ENCODE assay signal across 10 mouse cellular contexts in the genomic region with DNA sequence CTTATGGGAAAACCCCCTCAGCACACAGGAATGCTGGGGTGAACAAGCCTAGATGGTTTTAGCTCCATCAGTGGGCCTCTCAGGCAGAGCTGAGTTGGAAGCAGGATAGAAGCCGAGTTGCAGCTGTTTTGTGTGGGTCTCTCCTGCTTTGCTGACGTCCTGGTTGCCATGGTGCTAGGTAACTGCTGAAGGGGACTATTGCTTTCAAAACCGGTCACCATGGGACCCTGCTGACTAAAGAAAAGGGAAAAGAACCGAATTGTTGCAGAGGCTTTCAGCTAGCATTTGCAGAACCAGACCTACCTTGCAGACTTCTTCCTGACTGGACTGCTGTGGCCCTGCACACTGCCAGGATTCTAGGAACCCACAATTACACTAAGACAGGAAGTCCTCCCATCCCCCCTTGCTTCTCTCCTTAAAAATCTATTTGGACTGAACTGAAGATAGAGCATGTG. TPM values are rescaled to one million over a fixed set of nuclear protein-coding genes. Genes with fewer than 3 reads are reported as not detected.
DNase-seq lines count a peak whose midpoint lies in the region; ATAC-seq lines count a peak whose summit lies in the region.
"Had no signal": no experiment of that assay in that cellular context is flagged by ENCODE, and none has a peak within 500 bp of the region (broad histone marks: within the 10 kb centered on the region; RNA-seq: fewer than 3 reads in every experiment).

No protein-coding gene starts in this region.

- DNase-seq in intestine, embryonic 14.5 days (ENCODE audit: low spot score), result no peak
- peak; percentile 44 to 76 for DNase-seq in frontal cortex, adult 2 months (ENCODE audit: extremely low spot score in 1 of 2, low spot score in 1 of 2)
- DNase-seq in left cerebral cortex, adult 8-10 months (ENCODE audit: low spot score in 2 of 2), result peak; percentile 48 to 71
- DNase-seq in right cerebral cortex, adult 18-20 months, result peak; percentile 78
- DNase-seq in adrenal gland, postnatal 10 days, result no peak
- DNase-seq in heart, postnatal 10 days, result no peak

- no peaks in the 10 kb centered on the region for H3K36me3 ChIP-seq in intestine, embryonic 14.5 days (ENCODE audit: control insufficient read depth, insufficient read depth, low read length)
- H3K36me3 ChIP-seq in intestine, embryonic 15.5 days, result no peaks in the 10 kb centered on the region
- no peaks in the 10 kb centered on the region for H3K36me3 ChIP-seq in liver, embryonic 12.5 days
- H3K36me3 ChIP-seq: lung, embryonic 15.5 days had no signal

- intact Hi-C loops in heart, postnatal 10 days (cut with DNase I), result no loop called here

- H3K9ac ChIP-seq in intestine, embryonic 14.5 days (ENCODE audit: low read length), result no peak overlapping the region
- no peak overlapping the region for H3K9ac ChIP-seq in intestine, embryonic 15.5 days
- H3K9ac ChIP-seq in liver, embryonic 12.5 days, result no peak overlapping the region
- H3K9ac ChIP-seq: lung, embryonic 15.5 days had no signal

- ATAC-seq in intestine, embryonic 14.5 days (replicated peaks; ENCODE audit: low FRiP score, low TSS enrichment, low read depth), result no peak
- no peak for ATAC-seq in intestine, embryonic 15.5 days
- no peak for ATAC-seq in liver, embryonic 12.5 days

- no peaks in the 10 kb centered on the region; the same call in 1 of the 2 replicates for H3K4me1 ChIP-seq in intestine, embryonic 14.5 days (replicated peaks; ENCODE audit: control insufficient read depth, insufficient read depth, low read length)
- H3K4me1 ChIP-seq in intestine, embryonic 15.5 days (replicated peaks), result 0 out of 2 replicates have a peak, but pooled peaks cover 4% of the 10 kb centered on the region
- H3K4me1 ChIP-seq in liver, embryonic 12.5 days, result peaks cover 10% of the 10 kb centered on the region

- H3K9me3 ChIP-seq in intestine, embryonic 14.5 days (ENCODE audit: control insufficient read depth, low read length), result no peaks in the 10 kb centered on the region
- H3K9me3 ChIP-seq in intestine, embryonic 15.5 days, result no peaks in the 10 kb centered on the region
- no peaks in the 10 kb centered on the region for H3K9me3 ChIP-seq in liver, embryonic 12.5 days (replicated peaks)
- H3K9me3 ChIP-seq: lung, embryonic 15.5 days had no signal

- WGBS in intestine, embryonic 14.5 days, result 9% methylated on average over 4 of the region's 4 CpGs
- 9% methylated on average over 4 of the region's 4 CpGs for WGBS in intestine, embryonic 15.5 days
- 19% methylated on average over 4 of the region's 4 CpGs for whole genome bisulfite sequencing in liver, embryonic 12.5 days (ENCODE audit: insufficient replicate concordance)

- peak overlapping the region; percentile 34; the same call in 1 of the 2 replicates for H3K4me2 ChIP-seq in intestine, embryonic 14.5 days (ENCODE audit: low read length)
- H3K4me2 ChIP-seq in intestine, embryonic 15.5 days (replicated peaks), result no peak overlapping the region
- H3K4me2 ChIP-seq in liver, embryonic 12.5 days, result no peak overlapping the region

- H3K4me3 ChIP-seq in intestine, embryonic 14.5 days (ENCODE audit: low read depth, low read length), result no peak overlapping the region
- no peak overlapping the region for H3K4me3 ChIP-seq in intestine, embryonic 15.5 days (replicated peaks)
- no peak overlapping the region for H3K4me3 ChIP-seq in liver, embryonic 12.5 days

- H3K27ac ChIP-seq in intestine, embryonic 14.5 days (ENCODE audit: low read depth), result no peak overlapping the region
- no peak overlapping the region for H3K27ac ChIP-seq in intestine, embryonic 15.5 days
- H3K27ac ChIP-seq in liver, embryonic 12.5 days, result no peak overlapping the region
- H3K27ac ChIP-seq: lung, embryonic 15.5 days had no signal

- no peaks in the 10 kb centered on the region for H3K27me3 ChIP-seq in intestine, embryonic 14.5 days (replicated peaks; ENCODE audit: control insufficient read depth, insufficient read depth, low read length)
- no peaks in the 10 kb centered on the region for H3K27me3 ChIP-seq in intestine, embryonic 15.5 days (replicated peaks)
- H3K27me3 ChIP-seq in liver, embryonic 12.5 days (replicated peaks), result peaks cover 21% of the 10 kb centered on the region
- H3K27me3 ChIP-seq: CH12.LX; lung, embryonic 15.5 days had no signal

RNA-seq across cellular contexts. Expression of a gene that starts 9.8 kb away (rescaled TPM):
- 10.7 and 11.1 TPM in 2 replicates for polyA plus RNA-seq in intestine, embryonic 14.5 days (2014; fragmentation: Nextera tagmentation; extraction: Ambion mirVana)
- 10.4 and 10.6 TPM in 2 replicates for polyA plus RNA-seq in intestine, embryonic 15.5 days (2015; fragmentation: Nextera tagmentation; extraction: Ambion mirVana)
- 27.8 and 28.2 TPM in 2 replicates for polyA plus RNA-seq in frontal cortex, adult 2 months (2012; rRNA removed)
- total RNA-seq in left cerebral cortex, adult 8-10 months (2022), result 10 to 100 TPM; 22.9 to 26.3 (median 24.7) TPM
- 10 to 100 TPM in 1 of 2 experiments, 1 to 10 TPM in 1; 7.9 to 11.1 TPM for total RNA-seq in adrenal gland, postnatal 10 days (2021)
- 1 to 10 TPM; 4.3 to 4.8 TPM for total RNA-seq in heart, postnatal 10 days (2021)
- 7.1 and 8.4 TPM in 2 replicates for polyA plus RNA-seq in liver, embryonic 12.5 days (2016; fragmentation: Nextera tagmentation; extraction: Ambion mirVana)

RNA-seq across cellular contexts. Expression of a gene that starts 31.6 kb away (rescaled TPM):
- 15.8 and 16.0 TPM in 2 replicates for polyA plus RNA-seq in intestine, embryonic 14.5 days (2014; fragmentation: Nextera tagmentation; extraction: Ambion mirVana)
- 15.3 and 15.9 TPM in 2 replicates for polyA plus RNA-seq in intestine, embryonic 15.5 days (2015; fragmentation: Nextera tagmentation; extraction: Ambion mirVana)
- polyA plus RNA-seq in frontal cortex, adult 2 months (2012; rRNA removed), result 28.7 and 30.1 TPM in 2 replicates
- total RNA-seq in left cerebral cortex, adult 8-10 months (2022), result 10 to 100 TPM; 36.6 to 39.0 (median 37.9) TPM
- 10 to 100 TPM; 46.2 TPM for total RNA-seq in adrenal gland, postnatal 10 days (2021)
- 10 to 100 TPM; 45.1 to 53.5 TPM for total RNA-seq in heart, postnatal 10 days (2021)
- 9.5 and 9.9 TPM in 2 replicates for polyA plus RNA-seq in liver, embryonic 12.5 days (2016; fragmentation: Nextera tagmentation; extraction: Ambion mirVana)

RNA-seq across cellular contexts. Expression of a gene that starts 58.6 kb away (rescaled TPM):
- 2.3 and 2.4 TPM in 2 replicates for polyA plus RNA-seq in intestine, embryonic 14.5 days (2014; fragmentation: Nextera tagmentation; extraction: Ambion mirVana)
- 3.6 and 3.7 TPM in 2 replicates for polyA plus RNA-seq in intestine, embryonic 15.5 days (2015; fragmentation: Nextera tagmentation; extraction: Ambion mirVana)
- 29.2 and 30.2 TPM in 2 replicates for polyA plus RNA-seq in frontal cortex, adult 2 months (2012; rRNA removed)
- 10 to 100 TPM; 39.0 to 45.3 (median 42.1) TPM for total RNA-seq in left cerebral cortex, adult 8-10 months (2022)
- total RNA-seq in adrenal gland, postnatal 10 days (2021), result 10 to 100 TPM; 14.8 to 17.3 TPM
- 1 to 10 TPM; 4.7 to 5.4 TPM for total RNA-seq in heart, postnatal 10 days (2021)
- polyA plus RNA-seq in liver, embryonic 12.5 days (2016; fragmentation: Nextera tagmentation; extraction: Ambion mirVana), result 1.2 and 1.8 TPM in 2 replicates

Comparison
In these comparisons a context has a peak if more than half of its experiments do, and no peak if none do; other contexts are left out.
1. DNase-seq: peak in frontal cortex, adult 2 months (2 of 2), left cerebral cortex, adult 8-10 months (2 of 2) and right cerebral cortex, adult 18-20 months (single experiment); none in intestine, embryonic 14.5 days (single experiment), adrenal gland, postnatal 10 days (single experiment) and heart, postnatal 10 days (0 of 2).